Mouse (Mus musculus): ENCODE measurements at regions not wholly inside any gene's neighbourhood (a gene's known extent, or its start where the extent isn't known, plus 50 kb on each side); places are given as distances from the start of the nearest gene placed in this dataset.

- TF ChIP-seq POLR2A (IDR thresholded peaks at IDR 0.05; ENCODE audit: low read depth, low read length) (no peak), CTCF (IDR thresholded peaks at IDR 0.05; ENCODE audit: extremely low read depth, insufficient read length, insufficient replicate concordance, low read depth, low read length) (no peak)
Observed at GRCm38 (mm10) chr19:27601551-27601950, 171.9 kb upstream of the Pum3 start.
